Mouse (Mus musculus) kidney, postnatal 0 days (tissue): ENCODE measurements around the gene Lime1. TPM values are rescaled to one million over a fixed set of nuclear protein-coding genes. Genes with fewer than 3 reads are reported as not detected.

Experiments used
- ATAC-seq: fragments of 200-750 bp; cut with Nextera tagmentation; replicated peaks from 2 replicates; pipeline ENCODE4 v1.8.0; 2017; ENCODE audit warnings: low read depth, moderate number of reproducible peaks, moderate TSS enrichment, moderate library complexity; ENCODE audit not compliant: low FRiP score
- DNase-seq: peaks from one replicate; pipeline ENCODE4 v3.0.0-alpha.2; 2016; ENCODE audit warnings: low spot score
- H3K27ac ChIP-seq: fragments of 300-500 bp; sonication (generic); 2 replicates; pipeline ENCODE4 v1.5.1; 2014; ENCODE audit warnings: mild to moderate bottlenecking
- H3K27me3 ChIP-seq: fragments of 300-500 bp; sonication (generic); 2 replicates; pipeline ENCODE4 v1.6.1; 2014; ENCODE audit warnings: low read length, mixed read lengths; ENCODE audit not compliant: insufficient read depth
- H3K36me3 ChIP-seq: fragments of 300-500 bp; sonication (generic); 2 replicates; pipeline ENCODE4 v1.6.1; 2014; ENCODE audit warnings: low read length, mixed read lengths; ENCODE audit not compliant: insufficient read depth
- H3K4me1 ChIP-seq: fragments of 300-500 bp; sonication (generic); replicated peaks from 2 replicates; pipeline ENCODE4 v1.6.1; 2014; ENCODE audit warnings: antibody characterized with exemption, low read length, mixed read lengths; ENCODE audit not compliant: insufficient read depth
- H3K4me2 ChIP-seq: fragments of 300-500 bp; sonication (generic); 2 replicates; pipeline ENCODE4 v1.6.1; 2014; ENCODE audit warnings: mild to moderate bottlenecking, low read length, moderate library complexity, mixed read lengths
- H3K4me3 ChIP-seq: fragments of 300-500 bp; sonication (generic); replicated peaks from 2 replicates; pipeline ENCODE4 v1.5.1; 2014; ENCODE audit warnings: low read depth, low read length
- H3K9ac ChIP-seq: fragments of 300-500 bp; sonication (generic); 2 replicates; pipeline ENCODE4 v1.6.1; 2014; ENCODE audit warnings: low read depth, low read length
- H3K9me3 ChIP-seq: fragments of 300-500 bp; sonication (generic); replicated peaks from 2 replicates; pipeline ENCODE4 v1.6.1; 2016; ENCODE audit warnings: low read length, inconsistent platforms, mixed read lengths
- CTCF ChIP-seq: IDR thresholded peaks from 2 replicates; pipeline ENCODE4 v1.5.1; 2016; ENCODE audit warnings: antibody characterized with exemption, low read depth, mild to moderate bottlenecking, moderate library complexity
- WGBS: fragments of 180-500 bp; shearing (Covaris S2); extraction: QIAGEN DNeasy Blood & Tissue Kit; methylation state at CpG from one replicate; pipeline ENCODE4 v1.1.7; 2014; 5-methylcytosine and 5-hydroxymethylcytosine counted together
- polyA plus RNA-seq: library from polyadenylated mRNA; unstranded; fragments of >200 nt; fragmentation: Nextera tagmentation; extraction: Ambion mirVana; gene quantifications from 2 replicates; pipeline ENCODE4 v1.2.1, GENCODE M21; 2015

The Lime1 gene
- polyA plus RNA-seq, 1 experiment from 2014 or later: 14.7 TPM

DNA sequence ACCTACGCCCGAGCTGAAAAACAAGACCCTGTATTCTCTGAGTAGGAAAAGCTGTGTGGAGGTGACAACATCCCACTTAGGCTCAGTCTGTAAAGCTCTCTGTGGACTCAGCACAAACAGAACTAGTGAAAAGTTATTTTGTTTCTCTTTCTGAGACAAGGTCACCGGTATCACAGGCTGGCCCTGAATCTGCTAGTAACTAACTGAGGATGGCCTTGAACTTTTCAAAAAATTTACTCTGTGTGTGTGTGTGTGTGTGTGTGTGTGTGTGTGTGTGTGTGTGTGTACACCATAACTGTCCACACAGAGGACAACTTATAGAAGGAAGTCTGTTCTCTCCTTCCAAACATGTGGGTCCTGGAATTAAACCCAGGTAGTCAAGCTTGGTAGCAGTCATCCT, 14.2 kb downstream of the Lime1 start:
- Histone ChIP-seq H3K27me3 (no peaks in the 10 kb centered on the region), H3K4me2 (no peak overlapping the region), H3K27ac (no peak overlapping the region), H3K9ac (no peak overlapping the region), H3K4me3 (no peak overlapping the region), H3K9me3 (no peaks in the 10 kb centered on the region), H3K36me3 (peaks cover 17% of the 10 kb centered on the region; the same call in 1 of the 2 replicates), H3K4me1 (no peaks in the 10 kb centered on the region)
- DNase-seq: no peak
- no peak for ATAC-seq
- TF ChIP-seq CTCF: no peak
- WGBS: 93% methylated on average over 3 of the region's 3 CpGs

DNA sequence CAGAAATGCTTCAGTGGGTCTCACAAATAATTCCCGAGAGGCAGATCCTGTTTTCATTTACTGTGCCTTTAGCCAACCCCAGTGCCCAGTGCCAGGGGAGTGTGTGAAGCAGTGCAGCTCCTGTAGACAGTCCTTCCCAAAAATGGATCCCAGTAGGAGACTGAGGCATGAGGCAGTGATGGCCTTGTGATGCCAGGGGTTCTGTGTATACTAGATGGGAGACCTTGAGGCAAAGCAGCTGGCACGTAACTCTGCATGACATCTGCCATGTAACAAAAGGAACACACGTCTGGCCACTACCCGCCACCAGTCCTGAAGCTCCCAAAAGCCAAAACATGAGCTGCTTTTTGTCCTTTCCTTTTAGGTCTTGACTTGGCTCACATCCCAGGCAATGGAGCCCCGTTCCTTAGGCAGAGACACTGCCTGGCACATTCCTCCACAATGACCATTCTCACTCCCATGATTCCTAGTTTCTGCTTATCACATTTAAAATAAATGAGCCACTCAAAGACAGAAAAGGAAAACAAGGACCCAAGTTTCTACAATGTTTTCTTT, 17.4 kb downstream of the Lime1 start:
- Histone ChIP-seq H3K4me3 (no peak overlapping the region), H3K4me1 (no peaks in the 10 kb centered on the region), H3K9ac (no peak overlapping the region), H3K27me3 (no peaks in the 10 kb centered on the region), H3K9me3 (no peaks in the 10 kb centered on the region), H3K36me3 (0 out of 2 replicates have a peak, but pooled peaks cover 4% of the 10 kb centered on the region), H3K27ac (no peak overlapping the region), H3K4me2 (no peak overlapping the region)
- ATAC-seq: no peak
- no peak for DNase-seq
- no peak for TF ChIP-seq CTCF
- 67% methylated on average over 5 of the region's 5 CpGs for WGBS

DNA sequence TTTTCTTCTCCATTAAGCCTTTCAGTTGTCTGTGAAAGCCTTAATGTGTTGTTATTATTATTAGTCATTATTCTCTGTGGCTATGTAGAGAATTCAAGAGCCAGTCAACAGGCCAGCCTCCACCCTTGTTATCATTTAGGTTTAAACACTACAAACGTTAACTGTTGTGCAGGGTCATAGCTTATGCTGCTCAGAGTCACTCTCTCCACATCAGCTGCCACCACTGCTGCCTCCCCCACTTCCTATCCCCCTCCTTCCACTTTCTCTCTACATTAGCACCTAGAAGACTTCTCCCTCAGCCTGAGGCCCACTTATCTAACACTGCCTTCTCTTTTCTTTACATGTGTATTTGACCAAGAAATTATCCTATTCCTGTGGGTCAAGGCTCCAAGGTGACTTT, 21.6 kb downstream of the Lime1 start:
- H3K9me3 ChIP-seq: no peaks in the 10 kb centered on the region
- TF ChIP-seq CTCF: no peak
- 7% methylated on average over 1 of the region's 1 CpGs for WGBS
- H3K4me2 ChIP-seq: no peak overlapping the region
- ATAC-seq (no peak), DNase-seq (no peak)
- no peak overlapping the region for H3K9ac ChIP-seq
- no peak overlapping the region for H3K4me3 ChIP-seq
- H3K27me3 ChIP-seq: no peaks in the 10 kb centered on the region
- no peaks in the 10 kb centered on the region for H3K4me1 ChIP-seq
- no peak overlapping the region for H3K27ac ChIP-seq
- H3K36me3 ChIP-seq: no peaks in the 10 kb centered on the region

DNA sequence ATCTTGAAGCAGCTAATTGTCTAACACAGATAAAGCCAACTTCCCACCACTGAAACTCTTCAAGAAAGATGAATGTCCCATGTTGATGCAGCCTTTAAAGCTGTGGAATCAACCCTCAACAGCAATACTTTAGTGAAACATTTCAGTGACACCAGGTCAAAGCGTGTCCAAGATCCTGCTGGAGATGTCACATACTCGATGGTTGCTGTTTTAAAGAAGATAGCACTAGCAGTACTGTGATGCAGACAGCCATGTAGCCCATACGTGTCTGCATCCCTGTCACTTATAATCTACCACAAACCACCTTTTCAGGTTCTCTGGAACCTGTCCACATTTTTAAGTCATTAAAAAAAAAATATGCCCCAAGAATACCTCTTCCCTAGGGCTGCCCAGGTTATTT, 23.8 kb downstream of the Lime1 start:
- no peak overlapping the region for H3K27ac ChIP-seq
- ATAC-seq (no peak), DNase-seq (no peak)
- H3K4me1 ChIP-seq: no peaks in the 10 kb centered on the region
- peaks cover 4% of the 10 kb centered on the region; the same call in 1 of the 2 replicates for H3K36me3 ChIP-seq
- WGBS: 91% methylated on average over 3 of the region's 3 CpGs
- no peaks in the 10 kb centered on the region for H3K9me3 ChIP-seq
- H3K4me3 ChIP-seq: no peak overlapping the region
- no peak overlapping the region for H3K4me2 ChIP-seq
- H3K27me3 ChIP-seq: no peaks in the 10 kb centered on the region
- TF ChIP-seq CTCF: no peak
- H3K9ac ChIP-seq: no peak overlapping the region

DNA sequence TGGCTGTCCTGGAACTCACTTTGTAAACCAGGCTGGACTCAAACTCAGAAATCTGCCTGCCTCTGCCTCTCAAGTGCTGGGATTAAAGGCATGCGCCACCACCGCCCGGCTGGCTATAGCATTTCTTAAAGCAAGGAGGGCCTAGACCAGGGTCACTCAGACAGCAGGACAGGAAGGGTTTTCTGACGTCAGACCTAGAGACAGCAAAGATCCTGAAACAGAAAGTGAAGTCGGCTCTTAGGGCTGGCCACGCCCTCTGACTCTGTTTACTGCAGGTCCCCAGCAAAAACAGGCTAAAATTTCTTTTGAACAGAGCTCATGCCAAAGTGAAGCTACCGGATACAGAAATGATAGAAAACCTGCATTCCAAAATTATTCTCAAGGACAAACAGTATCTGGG, 29.8 kb downstream of the Lime1 start:
- H3K4me1 ChIP-seq: no peaks in the 10 kb centered on the region
- no peak for TF ChIP-seq CTCF
- no peak for ATAC-seq
- no peaks in the 10 kb centered on the region for H3K9me3 ChIP-seq
- H3K4me2 ChIP-seq: no peak overlapping the region
- no peak overlapping the region for H3K4me3 ChIP-seq
- DNase-seq: no peak
- H3K27me3 ChIP-seq: no peaks in the 10 kb centered on the region
- no peak overlapping the region for H3K9ac ChIP-seq
- peaks cover 8% of the 10 kb centered on the region; the same call in 1 of the 2 replicates for H3K36me3 ChIP-seq
- H3K27ac ChIP-seq: no peak overlapping the region
- WGBS: 82% methylated on average over 7 of the region's 7 CpGs

DNA sequence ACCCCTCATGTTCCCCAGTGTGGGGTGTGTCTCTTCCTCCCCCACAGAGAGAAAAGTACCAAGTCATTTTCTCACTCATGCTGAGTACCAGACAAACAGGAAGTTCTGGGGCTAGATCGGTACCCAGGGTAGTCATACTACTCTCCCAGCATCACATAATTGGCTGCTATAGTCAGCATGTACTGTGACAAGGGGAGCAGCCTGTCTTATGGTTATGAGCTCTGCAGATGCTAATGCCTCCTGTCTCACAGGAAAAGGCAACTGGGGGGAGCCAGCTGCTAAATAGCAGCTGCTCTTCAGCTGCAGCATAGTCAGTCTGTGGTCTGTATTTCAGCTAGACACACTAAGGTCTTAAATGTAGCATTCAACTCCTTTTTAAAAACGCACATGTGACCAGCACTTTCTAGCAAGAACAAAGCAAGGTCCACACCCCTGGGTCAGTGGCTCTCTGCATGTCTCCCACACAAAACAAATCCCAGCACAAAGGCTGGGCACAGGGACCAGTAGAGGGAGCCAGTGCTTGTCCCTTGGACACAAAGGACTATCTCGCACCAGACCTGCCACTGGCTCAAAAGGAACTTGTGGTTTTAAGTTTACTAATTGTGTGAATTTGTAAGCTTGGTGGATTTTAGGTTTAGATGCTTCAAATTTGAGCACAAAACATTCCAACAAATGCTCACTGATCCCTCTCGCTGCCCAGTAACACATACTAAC, 31.0 kb downstream of the Lime1 start:
- 0 out of 2 replicates have a peak, but pooled peaks have one; percentile 34 for ATAC-seq
- WGBS: 43% methylated on average over 4 of the region's 4 CpGs
- TF ChIP-seq CTCF: peak; percentile 92

More for the DNA sequence above, 31.0 kb downstream of the Lime1 start:
- Histone ChIP-seq H3K27me3 (no peaks in the 10 kb centered on the region), H3K4me1 (no peaks in the 10 kb centered on the region), H3K4me2 (no peak overlapping the region), H3K36me3 (peaks cover 8% of the 10 kb centered on the region; the same call in 1 of the 2 replicates), H3K4me3 (no peak overlapping the region), H3K9ac (no peak overlapping the region), H3K27ac (no peak overlapping the region), H3K9me3 (no peaks in the 10 kb centered on the region)
- peak; percentile 87 for DNase-seq
